Mouse (Mus musculus): ENCODE results near the gene Nat14. TPM values are rescaled to one million over a fixed set of nuclear protein-coding genes. Genes with fewer than 3 reads are reported as not detected.

Gene Nat14
- total and polyA plus RNA-seq, 2 experiments from 2014 or later, result 3.6 to 4.2 TPM

- peak; percentile 91 for ATAC-seq (ENCODE audit: insufficient read depth, low read depth)
Observed at GRCm38 (mm10) chr7:4964272-4964671, 42.4 kb downstream of the Nat14 start, which contains the start of gene Sbk2. Gene Sbk2 (minus strand): TSS chr7:4964406.

GRCm38 (mm10) chr7:4964988-4965387 lies 43.2 kb downstream of the Nat14 start:
- Histone ChIP-seq H3K27me3 (ENCODE audit: control insufficient read depth, insufficient read depth, low read length) (no peaks in the 10 kb centered on the region), H3K4me3 (ENCODE audit: low read depth, low read length) (no peak overlapping the region), H3K4me1 (ENCODE audit: control insufficient read depth, insufficient read depth) (no peaks in the 10 kb centered on the region), H3K36me3 (replicated peaks; ENCODE audit: control insufficient read depth, insufficient read depth, low read length) (no peaks in the 10 kb centered on the region), H3K4me2 (ENCODE audit: low read depth, low read length) (no peak overlapping the region), H3K9me3 (replicated peaks; ENCODE audit: control insufficient read depth, low read length) (no peaks in the 10 kb centered on the region), H3K9ac (replicated peaks; ENCODE audit: low read depth, low read length) (no peak overlapping the region), H3K27ac (ENCODE audit: low read depth) (no peak overlapping the region)
- DNase-seq (ENCODE audit: low spot score), result no peak
- no peak for ATAC-seq (ENCODE audit: insufficient read depth, low read depth)
- TF ChIP-seq EP300 (IDR thresholded peaks at IDR 0.05; ENCODE audit: low read depth) (no peak), CTCF (IDR thresholded peaks at IDR 0.05; ENCODE audit: low read depth) (no peak)
- 70% methylated on average over 5 of the region's 5 CpGs for WGBS

More at GRCm38 (mm10) chr7:4964272-4964671, 42.4 kb downstream of the Nat14 start, which contains the start of gene Sbk2:
- no peak within 1 kb of the TSS for H3K4me3 ChIP-seq (ENCODE audit: low read depth, low read length)
- no peaks in the 10 kb centered on the region for H3K36me3 ChIP-seq (replicated peaks; ENCODE audit: control insufficient read depth, insufficient read depth, low read length)
- WGBS, result 3% methylated on average over 10 of the region's 10 CpGs
- H3K4me1 ChIP-seq (ENCODE audit: control insufficient read depth, insufficient read depth), result no peaks in the 10 kb centered on the region
- H3K27ac ChIP-seq (ENCODE audit: low read depth), result no peak within 1 kb of the TSS
- TF ChIP-seq EP300 (IDR thresholded peaks at IDR 0.05; ENCODE audit: low read depth) (no peak), CTCF (IDR thresholded peaks at IDR 0.05; ENCODE audit: low read depth) (peak; percentile 78)
- H3K9ac ChIP-seq (replicated peaks; ENCODE audit: low read depth, low read length), result no peak within 1 kb of the TSS
- H3K27me3 ChIP-seq (ENCODE audit: control insufficient read depth, insufficient read depth, low read length), result no peaks in the 10 kb centered on the region
- DNase-seq (ENCODE audit: low spot score), result peak; percentile 57
- peak within 1 kb of the TSS; percentile 17; the same call in 1 of the 2 replicates for H3K4me2 ChIP-seq (ENCODE audit: low read depth, low read length)
- no peaks in the 10 kb centered on the region for H3K9me3 ChIP-seq (replicated peaks; ENCODE audit: control insufficient read depth, low read length)

- Histone ChIP-seq H3K36me3 (replicated peaks; ENCODE audit: control insufficient read depth, insufficient read depth, low read length) (no peaks in the 10 kb centered on the region), H3K4me3 (ENCODE audit: low read depth, low read length) (no peak within 1 kb of the TSS), H3K27ac (ENCODE audit: low read depth) (peak within 1 kb of the TSS; percentile 68), H3K4me1 (ENCODE audit: control insufficient read depth, insufficient read depth) (peaks cover 18% of the 10 kb centered on the region), H3K9ac (replicated peaks; ENCODE audit: low read depth, low read length) (no peak within 1 kb of the TSS), H3K9me3 (replicated peaks; ENCODE audit: control insufficient read depth, low read length) (no peaks in the 10 kb centered on the region), H3K27me3 (ENCODE audit: control insufficient read depth, insufficient read depth, low read length) (no peaks in the 10 kb centered on the region), H3K4me2 (ENCODE audit: low read depth, low read length) (no peak within 1 kb of the TSS)
- TF ChIP-seq CTCF (IDR thresholded peaks at IDR 0.05; ENCODE audit: low read depth) (no peak), EP300 (IDR thresholded peaks at IDR 0.05; ENCODE audit: low read depth) (no peak)
- ATAC-seq (ENCODE audit: insufficient read depth, low read depth) (no peak), DNase-seq (ENCODE audit: low spot score) (no peak)
- WGBS, result 39% methylated on average over 6 of the region's 6 CpGs
Observed at GRCm38 (mm10) chr7:4971068-4971467, 49.2 kb downstream of the Nat14 start, which contains the start of gene Sbk3. Gene Sbk3 (minus strand): TSS chr7:4971168.

DNA sequence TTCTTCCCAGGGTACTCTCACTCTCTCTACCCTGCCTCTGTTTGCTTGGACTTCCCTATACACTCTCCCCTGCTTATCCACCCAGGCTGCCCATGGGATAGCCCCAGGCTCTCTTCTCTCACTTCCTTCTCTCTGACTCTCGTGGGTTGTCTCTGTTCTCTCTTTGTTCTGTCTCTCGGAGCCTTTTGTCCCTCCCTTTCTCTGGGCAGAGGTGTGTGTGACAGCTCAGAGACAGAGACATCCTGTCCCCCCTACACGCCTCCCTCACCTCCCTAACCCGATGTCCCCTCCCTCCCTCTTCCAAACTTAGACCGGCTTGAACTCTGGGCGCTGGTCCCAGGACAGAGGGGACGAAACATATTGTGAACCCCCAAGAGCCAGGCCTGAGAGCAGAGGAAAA lies 49.9 kb downstream of the Nat14 start:
- ATAC-seq (ENCODE audit: insufficient read depth, low read depth), result peak; percentile 31; the same call in 1 of the 2 replicates

DNA sequence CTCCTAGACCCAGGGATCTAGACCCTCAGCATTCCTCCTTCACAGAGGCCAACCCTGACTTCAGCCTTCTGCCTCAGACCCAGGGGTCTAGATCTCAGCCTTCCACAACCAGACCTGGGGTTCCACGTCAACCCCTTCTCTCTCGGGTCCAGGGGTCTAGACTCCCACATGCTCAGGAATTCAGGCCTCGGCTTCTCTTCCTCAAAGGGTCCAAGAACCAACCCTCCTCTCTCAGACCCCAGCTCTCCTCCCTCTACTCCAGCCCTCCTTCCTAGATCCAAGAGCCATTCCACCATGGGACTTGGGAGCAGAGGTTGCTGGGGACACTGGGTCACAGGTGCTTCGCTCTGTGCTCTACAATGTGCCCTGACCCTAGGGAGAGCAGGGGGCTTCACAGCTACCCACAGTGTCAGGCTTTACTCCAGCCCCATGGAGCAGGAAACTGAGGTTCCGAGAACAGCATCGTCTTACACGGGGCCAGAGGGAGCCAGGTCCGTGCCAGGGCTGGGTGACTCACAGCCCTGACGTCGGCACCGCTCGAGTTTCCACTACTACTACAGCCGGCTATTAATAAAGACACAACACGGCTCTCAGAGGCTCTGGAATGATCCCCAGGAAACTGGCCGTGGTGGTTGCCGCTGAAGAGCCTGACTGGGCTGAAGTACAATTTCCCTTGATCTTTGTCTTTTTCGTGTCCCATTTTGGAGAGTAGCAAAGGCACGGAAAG lies 50.7 kb downstream of the Nat14 start:
- 31% methylated on average over 18 of the region's 18 CpGs for WGBS
- peak; percentile 90 for DNase-seq (ENCODE audit: low spot score)
- TF ChIP-seq CTCF (IDR thresholded peaks at IDR 0.05; ENCODE audit: low read depth), result no peak
- TF ChIP-seq EP300 (IDR thresholded peaks at IDR 0.05; ENCODE audit: low read depth), result no peak
- Histone ChIP-seq H3K27me3 (ENCODE audit: control insufficient read depth, insufficient read depth, low read length) (no peaks in the 10 kb centered on the region), H3K4me1 (ENCODE audit: control insufficient read depth, insufficient read depth) (peaks cover 18% of the 10 kb centered on the region), H3K4me2 (ENCODE audit: low read depth, low read length) (no peak overlapping the region), H3K36me3 (replicated peaks; ENCODE audit: control insufficient read depth, insufficient read depth, low read length) (no peaks in the 10 kb centered on the region), H3K27ac (ENCODE audit: low read depth) (peak overlapping the region; percentile 68), H3K4me3 (ENCODE audit: low read depth, low read length) (no peak overlapping the region), H3K9ac (replicated peaks; ENCODE audit: low read depth, low read length) (no peak overlapping the region), H3K9me3 (replicated peaks; ENCODE audit: control insufficient read depth, low read length) (no peaks in the 10 kb centered on the region)
- ATAC-seq (ENCODE audit: insufficient read depth, low read depth), result peak; percentile 94

More for the DNA sequence above, 49.9 kb downstream of the Nat14 start:
- peak; percentile 46 for DNase-seq (ENCODE audit: low spot score)
- no peak overlapping the region for H3K9ac ChIP-seq (replicated peaks; ENCODE audit: low read depth, low read length)
- 17% methylated on average over 7 of the region's 7 CpGs for WGBS
- no peaks in the 10 kb centered on the region for H3K9me3 ChIP-seq (replicated peaks; ENCODE audit: control insufficient read depth, low read length)
- H3K4me2 ChIP-seq (ENCODE audit: low read depth, low read length), result no peak overlapping the region
- peaks cover 18% of the 10 kb centered on the region for H3K4me1 ChIP-seq (ENCODE audit: control insufficient read depth, insufficient read depth)
- no peaks in the 10 kb centered on the region for H3K27me3 ChIP-seq (ENCODE audit: control insufficient read depth, insufficient read depth, low read length)
- no peak overlapping the region for H3K4me3 ChIP-seq (ENCODE audit: low read depth, low read length)
- no peaks in the 10 kb centered on the region for H3K36me3 ChIP-seq (replicated peaks; ENCODE audit: control insufficient read depth, insufficient read depth, low read length)
- TF ChIP-seq EP300 (IDR thresholded peaks at IDR 0.05; ENCODE audit: low read depth) (no peak), CTCF (IDR thresholded peaks at IDR 0.05; ENCODE audit: low read depth) (no peak)
- peak overlapping the region; percentile 68 for H3K27ac ChIP-seq (ENCODE audit: low read depth)

Other genes starting within 250 kb of the Nat14 start
Only the 30 nearest of the 33 such genes appear.
- 0.23 TPM in 1 of 2 replicates, not detected in the other for gene Tmem150b, start 196.8 kb upstream of the Nat14 start, total RNA-seq (2014; rRNA removed; ENCODE audit: low replicate concordance)
- not detected in 2 replicates for gene Tmem150b, start 196.8 kb upstream of the Nat14 start, polyA plus RNA-seq (2015; fragmentation: Nextera tagmentation; extraction: Ambion mirVana)
- 59.1 and 62.9 TPM in 2 replicates for gene Kmt5c, start 181.9 kb upstream of the Nat14 start, total RNA-seq (2014; rRNA removed; ENCODE audit: low replicate concordance)
- gene Kmt5c, start 181.9 kb upstream of the Nat14 start, polyA plus RNA-seq (2015; fragmentation: Nextera tagmentation; extraction: Ambion mirVana), result 38.3 and 42.9 TPM in 2 replicates
- gene Cox6b2, start 168.9 kb upstream of the Nat14 start, total RNA-seq (2014; rRNA removed; ENCODE audit: low replicate concordance), result 20.8 TPM in 1 of 2 replicates, not detected in the other
- gene Cox6b2, start 168.9 kb upstream of the Nat14 start, polyA plus RNA-seq (2015; fragmentation: Nextera tagmentation; extraction: Ambion mirVana), result 27.1 and 27.8 TPM in 2 replicates
- not detected in 2 replicates for gene Fam71e2, start 150.7 kb upstream of the Nat14 start, total RNA-seq (2014; rRNA removed; ENCODE audit: low replicate concordance)
- not detected in 2 replicates for gene Fam71e2, start 150.7 kb upstream of the Nat14 start, polyA plus RNA-seq (2015; fragmentation: Nextera tagmentation; extraction: Ambion mirVana)
- gene Il11, start 139.2 kb upstream of the Nat14 start, total RNA-seq (2014; rRNA removed; ENCODE audit: low replicate concordance), result not detected in 2 replicates
- gene Il11, start 139.2 kb upstream of the Nat14 start, polyA plus RNA-seq (2015; fragmentation: Nextera tagmentation; extraction: Ambion mirVana), result not detected in 2 replicates
- gene Tmem190, start 139.1 kb upstream of the Nat14 start, total RNA-seq (2014; rRNA removed; ENCODE audit: low replicate concordance), result not detected in 2 replicates
- not detected in 2 replicates for gene Tmem190, start 139.1 kb upstream of the Nat14 start, polyA plus RNA-seq (2015; fragmentation: Nextera tagmentation; extraction: Ambion mirVana)
- gene Tmem238, start 132.4 kb upstream of the Nat14 start, total RNA-seq (2014; rRNA removed; ENCODE audit: low replicate concordance), result 2.2 and 21.0 TPM in 2 replicates
- gene Tmem238, start 132.4 kb upstream of the Nat14 start, polyA plus RNA-seq (2015; fragmentation: Nextera tagmentation; extraction: Ambion mirVana), result 8.0 and 8.6 TPM in 2 replicates
- gene Rpl28, start 129.2 kb upstream of the Nat14 start, total RNA-seq (2014; rRNA removed; ENCODE audit: low replicate concordance), result 141 and 173 TPM in 2 replicates
- 259 and 269 TPM in 2 replicates for gene Rpl28, start 129.2 kb upstream of the Nat14 start, polyA plus RNA-seq (2015; fragmentation: Nextera tagmentation; extraction: Ambion mirVana)
- 440 and 486 TPM in 2 replicates for gene Ube2s, start 109.4 kb upstream of the Nat14 start, total RNA-seq (2014; rRNA removed; ENCODE audit: low replicate concordance)
- 156 and 174 TPM in 2 replicates for gene Ube2s, start 109.4 kb upstream of the Nat14 start, polyA plus RNA-seq (2015; fragmentation: Nextera tagmentation; extraction: Ambion mirVana)
- 0.23 TPM in 1 of 2 replicates, not detected in the other for gene Shisa7, start 77.3 kb upstream of the Nat14 start, total RNA-seq (2014; rRNA removed; ENCODE audit: low replicate concordance)
- not detected in 2 replicates for gene Shisa7, start 77.3 kb upstream of the Nat14 start, polyA plus RNA-seq (2015; fragmentation: Nextera tagmentation; extraction: Ambion mirVana)
- gene Isoc2b, start 51.8 kb upstream of the Nat14 start, total RNA-seq (2014; rRNA removed; ENCODE audit: low replicate concordance), result 1.4 and 20.0 TPM in 2 replicates
- gene Isoc2b, start 51.8 kb upstream of the Nat14 start, polyA plus RNA-seq (2015; fragmentation: Nextera tagmentation; extraction: Ambion mirVana), result 4.5 and 6.5 TPM in 2 replicates
- 15.2 and 25.6 TPM in 2 replicates for gene Isoc2a, start 44.9 kb upstream of the Nat14 start, total RNA-seq (2014; rRNA removed; ENCODE audit: low replicate concordance)
- 1.4 and 1.6 TPM in 2 replicates for gene Isoc2a, start 44.9 kb upstream of the Nat14 start, polyA plus RNA-seq (2015; fragmentation: Nextera tagmentation; extraction: Ambion mirVana)
- 0.88 TPM in 1 of 2 replicates, not detected in the other for gene Gm36210, start 15.5 kb upstream of the Nat14 start, total RNA-seq (2014; rRNA removed; ENCODE audit: low replicate concordance)
- 0.08 and 0.12 TPM in 2 replicates for gene Gm36210, start 15.5 kb upstream of the Nat14 start, polyA plus RNA-seq (2015; fragmentation: Nextera tagmentation; extraction: Ambion mirVana)
- gene Zfp628, start 6.8 kb upstream of the Nat14 start, total RNA-seq (2014; rRNA removed; ENCODE audit: low replicate concordance), result 8.9 and 13.1 TPM in 2 replicates
- gene Zfp628, start 6.8 kb upstream of the Nat14 start, polyA plus RNA-seq (2015; fragmentation: Nextera tagmentation; extraction: Ambion mirVana), result 1.7 and 1.9 TPM in 2 replicates
- gene Ssc5d, start 3.8 kb downstream of the Nat14 start, total RNA-seq (2014; rRNA removed; ENCODE audit: low replicate concordance), result 3.5 and 5.0 TPM in 2 replicates
- gene Ssc5d, start 3.8 kb downstream of the Nat14 start, polyA plus RNA-seq (2015; fragmentation: Nextera tagmentation; extraction: Ambion mirVana), result 1.1 and 1.2 TPM in 2 replicates
- gene Sbk2, start 42.4 kb downstream of the Nat14 start, total RNA-seq (2014; rRNA removed; ENCODE audit: low replicate concordance), result 16.4 and 19.9 TPM in 2 replicates
- 22.0 and 24.3 TPM in 2 replicates for gene Sbk2, start 42.4 kb downstream of the Nat14 start, polyA plus RNA-seq (2015; fragmentation: Nextera tagmentation; extraction: Ambion mirVana)
- gene Sbk3, start 49.1 kb downstream of the Nat14 start, total RNA-seq (2014; rRNA removed; ENCODE audit: low replicate concordance), result 3.2 and 3.9 TPM in 2 replicates
- gene Sbk3, start 49.1 kb downstream of the Nat14 start, polyA plus RNA-seq (2015; fragmentation: Nextera tagmentation; extraction: Ambion mirVana), result 2.7 and 4.1 TPM in 2 replicates
- 8.3 and 15.0 TPM in 2 replicates for gene Zfp579, start 74.1 kb downstream of the Nat14 start, total RNA-seq (2014; rRNA removed; ENCODE audit: low replicate concordance)
- gene Zfp579, start 74.1 kb downstream of the Nat14 start, polyA plus RNA-seq (2015; fragmentation: Nextera tagmentation; extraction: Ambion mirVana), result 25.4 and 30.6 TPM in 2 replicates
- 11.0 and 15.6 TPM in 2 replicates for gene Zfp524, start 92.4 kb downstream of the Nat14 start, total RNA-seq (2014; rRNA removed; ENCODE audit: low replicate concordance)
- gene Zfp524, start 92.4 kb downstream of the Nat14 start, polyA plus RNA-seq (2015; fragmentation: Nextera tagmentation; extraction: Ambion mirVana), result 12.5 and 15.1 TPM in 2 replicates
- 37.2 and 56.9 TPM in 2 replicates for gene Fiz1, start 92.7 kb downstream of the Nat14 start, total RNA-seq (2014; rRNA removed; ENCODE audit: low replicate concordance)
- gene Fiz1, start 92.7 kb downstream of the Nat14 start, polyA plus RNA-seq (2015; fragmentation: Nextera tagmentation; extraction: Ambion mirVana), result 14.4 and 14.7 TPM in 2 replicates
- not detected in 2 replicates for gene Gm44973, start 93.5 kb downstream of the Nat14 start, total RNA-seq (2014; rRNA removed; ENCODE audit: low replicate concordance)
- 0.75 and 1.1 TPM in 2 replicates for gene Gm44973, start 93.5 kb downstream of the Nat14 start, polyA plus RNA-seq (2015; fragmentation: Nextera tagmentation; extraction: Ambion mirVana)
- 17.6 and 24.9 TPM in 2 replicates for gene Zfp865, start 98.3 kb downstream of the Nat14 start, total RNA-seq (2014; rRNA removed; ENCODE audit: low replicate concordance)
- 1.8 and 2.0 TPM in 2 replicates for gene Zfp865, start 98.3 kb downstream of the Nat14 start, polyA plus RNA-seq (2015; fragmentation: Nextera tagmentation; extraction: Ambion mirVana)
- gene Ccdc106, start 98.5 kb downstream of the Nat14 start, total RNA-seq (2014; rRNA removed; ENCODE audit: low replicate concordance), result 1.0 and 2.8 TPM in 2 replicates
- 0.33 and 0.85 TPM in 2 replicates for gene Ccdc106, start 98.5 kb downstream of the Nat14 start, polyA plus RNA-seq (2015; fragmentation: Nextera tagmentation; extraction: Ambion mirVana)
- 0.99 TPM in 1 of 2 replicates, not detected in the other for gene 4632433K11Rik, start 112.1 kb downstream of the Nat14 start, total RNA-seq (2014; rRNA removed; ENCODE audit: low replicate concordance)
- not detected in 2 replicates for gene 4632433K11Rik, start 112.1 kb downstream of the Nat14 start, polyA plus RNA-seq (2015; fragmentation: Nextera tagmentation; extraction: Ambion mirVana)
- 7.2 and 8.3 TPM in 2 replicates for gene Zfp784, start 116.4 kb downstream of the Nat14 start, total RNA-seq (2014; rRNA removed; ENCODE audit: low replicate concordance)
- gene Zfp784, start 116.4 kb downstream of the Nat14 start, polyA plus RNA-seq (2015; fragmentation: Nextera tagmentation; extraction: Ambion mirVana), result 8.0 and 8.2 TPM in 2 replicates
- 15.0 TPM in 1 of 2 replicates, not detected in the other for gene Zfp580, start 129.5 kb downstream of the Nat14 start, total RNA-seq (2014; rRNA removed; ENCODE audit: low replicate concordance)
- gene Zfp580, start 129.5 kb downstream of the Nat14 start, polyA plus RNA-seq (2015; fragmentation: Nextera tagmentation; extraction: Ambion mirVana), result 14.7 and 16.6 TPM in 2 replicates
- 95.2 and 99.1 TPM in 2 replicates for gene U2af2, start 140.1 kb downstream of the Nat14 start, total RNA-seq (2014; rRNA removed; ENCODE audit: low replicate concordance)
- gene U2af2, start 140.1 kb downstream of the Nat14 start, polyA plus RNA-seq (2015; fragmentation: Nextera tagmentation; extraction: Ambion mirVana), result 38.0 and 39.3 TPM in 2 replicates
- gene Epn1, start 158.2 kb downstream of the Nat14 start, total RNA-seq (2014; rRNA removed; ENCODE audit: low replicate concordance), result 208 and 236 TPM in 2 replicates
- 53.0 and 56.4 TPM in 2 replicates for gene Epn1, start 158.2 kb downstream of the Nat14 start, polyA plus RNA-seq (2015; fragmentation: Nextera tagmentation; extraction: Ambion mirVana)
- not detected in 2 replicates for gene Rfpl4, start 194.9 kb downstream of the Nat14 start, total RNA-seq (2014; rRNA removed; ENCODE audit: low replicate concordance)
- gene Rfpl4, start 194.9 kb downstream of the Nat14 start, polyA plus RNA-seq (2015; fragmentation: Nextera tagmentation; extraction: Ambion mirVana), result not detected in 2 replicates
- gene Rasl2-9, start 203.9 kb downstream of the Nat14 start, total RNA-seq (2014; rRNA removed; ENCODE audit: low replicate concordance), result 0.35 and 1.1 TPM in 2 replicates
- gene Rasl2-9, start 203.9 kb downstream of the Nat14 start, polyA plus RNA-seq (2015; fragmentation: Nextera tagmentation; extraction: Ambion mirVana), result 4.4 and 6.5 TPM in 2 replicates